Mouse (Mus musculus): ENCODE data around the gene Fbxo21.

DNA sequence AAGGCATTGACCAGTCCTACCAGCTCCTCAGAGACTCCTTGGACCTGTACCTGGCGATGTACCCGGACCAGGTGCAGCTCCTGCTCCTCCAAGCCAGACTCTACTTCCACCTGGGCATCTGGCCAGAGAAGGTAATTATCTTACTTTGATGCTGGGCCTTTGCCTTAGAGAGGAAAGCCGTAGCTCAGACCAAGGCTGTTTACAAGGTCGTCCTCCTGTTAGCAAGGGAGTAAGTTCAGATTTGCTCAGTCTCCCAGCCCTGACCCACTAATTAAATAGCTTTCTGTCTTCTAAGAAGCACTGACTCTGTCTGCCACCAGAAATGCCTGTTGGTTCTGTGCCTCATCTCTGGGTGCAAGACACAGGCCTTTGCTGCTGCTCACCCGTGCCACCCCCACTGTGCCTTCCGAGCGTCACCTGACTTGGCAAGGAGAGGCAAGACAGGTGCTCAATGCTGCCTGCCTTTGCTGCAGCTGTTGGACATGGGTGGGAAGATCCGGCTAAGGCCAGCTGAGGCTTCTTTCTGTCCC lies 18.9 kb downstream of the Fbxo21 start:
- TF ChIP-seq CTCF (IDR thresholded peaks at IDR 0.05) = no peak
- no peak for TF ChIP-seq POLR2A (IDR thresholded peaks at IDR 0.05; ENCODE audit: insufficient read depth, low read depth, low read length)
- no peak for TF ChIP-seq EP300 (IDR thresholded peaks at IDR 0.05; ENCODE audit: insufficient read depth, low read depth, low read length)
